Mouse (Mus musculus) limb, embryonic 10.5 days (tissue): ENCODE measurements around the gene Emilin3. TPM values are rescaled to one million over a fixed set of nuclear protein-coding genes. Genes with fewer than 3 reads are reported as not detected.

ENCODE experiments used
- DNase-seq: peaks from one replicate; pipeline ENCODE4 v3.0.0-alpha.2; 2017; ENCODE audit warnings: low spot score
- H3K27ac ChIP-seq: fragments of 300-500 bp; sonication (generic); 2 replicates; pipeline ENCODE4 v1.5.1; 2016; ENCODE audit warnings: mild to moderate bottlenecking
- H3K27me3 ChIP-seq: fragments of 300-500 bp; sonication (generic); 2 replicates; pipeline ENCODE4 v1.6.1; 2016; ENCODE audit warnings: low read depth, mild to moderate bottlenecking; ENCODE audit not compliant: poor library complexity, severe bottlenecking
- H3K36me3 ChIP-seq: fragments of 300-500 bp; sonication (generic); 2 replicates; pipeline ENCODE4 v1.6.1; 2016; ENCODE audit warnings: mild to moderate bottlenecking, moderate library complexity
- H3K4me1 ChIP-seq: fragments of 300-500 bp; sonication (generic); 2 replicates; pipeline ENCODE4 v1.6.1; 2016
- H3K4me3 ChIP-seq: fragments of 300-500 bp; sonication (generic); 2 replicates; pipeline ENCODE4 v1.5.1; 2016; ENCODE audit warnings: mild to moderate bottlenecking, moderate library complexity
- H3K9me3 ChIP-seq: fragments of 300-500 bp; sonication (generic); replicated peaks from 2 replicates; pipeline ENCODE4 v1.6.1; 2016; ENCODE audit warnings: mild to moderate bottlenecking
- WGBS: fragments of 180-500 bp; shearing (Covaris S2); methylation state at CpG from one replicate; pipeline ENCODE4 v1.1.7; 2016; 5-methylcytosine and 5-hydroxymethylcytosine counted together
- polyA plus RNA-seq: library from polyadenylated mRNA; unstranded; fragments of >200 nt; fragmentation: Nextera tagmentation; extraction: Ambion mirVana; gene quantifications from 2 replicates; pipeline ENCODE4 v1.2.1, GENCODE M21; 2016

Gene Emilin3
- polyA plus RNA-seq, 1 experiment from 2014 or later: 4.9 TPM

GRCm38 (mm10) chr2:160934451-160934850 is 22.3 kb upstream of the Emilin3 start:
- Histone ChIP-seq H3K9me3 (no peaks in the 10 kb centered on the region), H3K27ac (no peak overlapping the region), H3K4me1 (peaks cover 21% of the 10 kb centered on the region), H3K27me3 (no peaks in the 10 kb centered on the region), H3K4me3 (no peak overlapping the region), H3K36me3 (no peaks in the 10 kb centered on the region)
- 90% methylated on average over 4 of the region's 4 CpGs for WGBS
- DNase-seq: no peak

GRCm38 (mm10) chr2:160933890-160934289 is 21.8 kb upstream of the Emilin3 start:
- 59% methylated on average over 5 of the region's 5 CpGs for WGBS
- DNase-seq: no peak
- Histone ChIP-seq H3K27ac (no peak overlapping the region), H3K36me3 (no peaks in the 10 kb centered on the region), H3K27me3 (no peaks in the 10 kb centered on the region), H3K4me3 (no peak overlapping the region), H3K4me1 (peaks cover 26% of the 10 kb centered on the region), H3K9me3 (no peaks in the 10 kb centered on the region)

GRCm38 (mm10) chr2:160932981-160933380 is 20.9 kb upstream of the Emilin3 start:
- DNase-seq: no peak
- WGBS: 86% methylated on average over 3 of the region's 3 CpGs

GRCm38 (mm10) chr2:160932325-160932724 is 20.2 kb upstream of the Emilin3 start:
- Histone ChIP-seq H3K9me3 (no peaks in the 10 kb centered on the region), H3K36me3 (no peaks in the 10 kb centered on the region), H3K27ac (peak overlapping the region; percentile 70), H3K4me1 (peaks cover 26% of the 10 kb centered on the region), H3K27me3 (no peaks in the 10 kb centered on the region), H3K4me3 (no peak overlapping the region)
- WGBS: 50% methylated on average over 8 of the region's 8 CpGs
- DNase-seq: peak; percentile 48

More at GRCm38 (mm10) chr2:160932981-160933380, 20.9 kb upstream of the Emilin3 start:
- Histone ChIP-seq H3K27me3 (no peaks in the 10 kb centered on the region), H3K4me1 (peaks cover 26% of the 10 kb centered on the region), H3K9me3 (no peaks in the 10 kb centered on the region), H3K36me3 (no peaks in the 10 kb centered on the region), H3K27ac (peak overlapping the region; percentile 70), H3K4me3 (no peak overlapping the region)

GRCm38 (mm10) chr2:160931378-160931777 is 19.2 kb upstream of the Emilin3 start:
- peaks cover 26% of the 10 kb centered on the region for H3K4me1 ChIP-seq
- no peak overlapping the region for H3K4me3 ChIP-seq
- H3K36me3 ChIP-seq: no peaks in the 10 kb centered on the region
- H3K27me3 ChIP-seq: no peaks in the 10 kb centered on the region
- H3K9me3 ChIP-seq: no peaks in the 10 kb centered on the region
- DNase-seq: no peak
- peak overlapping the region; percentile 70; the same call in 1 of the 2 replicates for H3K27ac ChIP-seq
- 97% methylated on average over 5 of the region's 5 CpGs for WGBS

- H3K36me3 ChIP-seq: no peaks in the 10 kb centered on the region
- DNase-seq: no peak
- H3K27ac ChIP-seq: no peak overlapping the region
- no peaks in the 10 kb centered on the region for H3K9me3 ChIP-seq
- H3K4me1 ChIP-seq: peaks cover 22% of the 10 kb centered on the region
- WGBS: 84% methylated on average over 9 of the region's 9 CpGs
- H3K27me3 ChIP-seq: no peaks in the 10 kb centered on the region
- H3K4me3 ChIP-seq: no peak overlapping the region
Observed at GRCm38 (mm10) chr2:160925203-160925602, 13.1 kb upstream of the Emilin3 start.

- peaks cover 28% of the 10 kb centered on the region for H3K4me1 ChIP-seq
- no peaks in the 10 kb centered on the region for H3K9me3 ChIP-seq
- H3K27me3 ChIP-seq: peaks cover 1% of the 10 kb centered on the region; the same call in 1 of the 2 replicates
- WGBS: 50% methylated on average over 7 of the region's 7 CpGs
- DNase-seq: no peak
- H3K36me3 ChIP-seq: no peaks in the 10 kb centered on the region
- H3K27ac ChIP-seq: peak overlapping the region; percentile 25; the same call in 1 of the 2 replicates
- no peak overlapping the region for H3K4me3 ChIP-seq
Observed at GRCm38 (mm10) chr2:160921285-160921684, 9.2 kb upstream of the Emilin3 start.

- Histone ChIP-seq H3K4me1 (peaks cover 44% of the 10 kb centered on the region), H3K4me3 (no peak overlapping the region), H3K27me3 (peaks cover 19% of the 10 kb centered on the region; the same call in 1 of the 2 replicates), H3K36me3 (no peaks in the 10 kb centered on the region), H3K27ac (0 out of 2 replicates have a peak overlapping the region, but pooled peaks have one; percentile 42), H3K9me3 (no peaks in the 10 kb centered on the region)
- WGBS: 82% methylated on average over 2 of the region's 2 CpGs
- DNase-seq: no peak
Observed at GRCm38 (mm10) chr2:160918930-160919215, 6.7 kb upstream of the Emilin3 start.

- no peak for DNase-seq
- peaks cover 24% of the 10 kb centered on the region for H3K27me3 ChIP-seq
- no peaks in the 10 kb centered on the region for H3K9me3 ChIP-seq
- H3K4me3 ChIP-seq: no peak overlapping the region
- H3K4me1 ChIP-seq: peaks cover 44% of the 10 kb centered on the region
- 70% methylated on average over 8 of the region's 8 CpGs for WGBS
- H3K27ac ChIP-seq: 0 out of 2 replicates have a peak overlapping the region, but pooled peaks have one; percentile 42
- no peaks in the 10 kb centered on the region for H3K36me3 ChIP-seq
Observed at GRCm38 (mm10) chr2:160918154-160918929, 6.2 kb upstream of the Emilin3 start.

GRCm38 (mm10) chr2:160917313-160917712 is 5.2 kb upstream of the Emilin3 start:
- no peak overlapping the region for H3K27ac ChIP-seq
- no peak for DNase-seq
- 97% methylated on average over 3 of the region's 3 CpGs for WGBS
- H3K4me1 ChIP-seq: peaks cover 54% of the 10 kb centered on the region
- H3K36me3 ChIP-seq: no peaks in the 10 kb centered on the region
- H3K4me3 ChIP-seq: no peak overlapping the region
- H3K27me3 ChIP-seq: peaks cover 34% of the 10 kb centered on the region
- H3K9me3 ChIP-seq: no peaks in the 10 kb centered on the region

- Histone ChIP-seq H3K4me3 (no peak overlapping the region), H3K27ac (no peak overlapping the region), H3K36me3 (no peaks in the 10 kb centered on the region), H3K27me3 (peaks cover 40% of the 10 kb centered on the region), H3K9me3 (no peaks in the 10 kb centered on the region), H3K4me1 (peaks cover 58% of the 10 kb centered on the region)
- 86% methylated on average over 8 of the region's 8 CpGs for WGBS
- no peak for DNase-seq
Observed at GRCm38 (mm10) chr2:160916714-160917113, 4.6 kb upstream of the Emilin3 start.

GRCm38 (mm10) chr2:160915821-160916610 is 3.9 kb upstream of the Emilin3 start:
- 85% methylated on average over 13 of the region's 13 CpGs for WGBS
- Histone ChIP-seq H3K27me3 (peaks cover 47% of the 10 kb centered on the region), H3K27ac (peak overlapping the region; percentile 26; the same call in 1 of the 2 replicates)

GRCm38 (mm10) chr2:160914656-160915055 is 2.5 kb upstream of the Emilin3 start:
- Histone ChIP-seq H3K27me3 (peaks cover 61% of the 10 kb centered on the region), H3K36me3 (no peaks in the 10 kb centered on the region; the same call in 1 of the 2 replicates), H3K27ac (no peak overlapping the region), H3K9me3 (no peaks in the 10 kb centered on the region), H3K4me1 (peaks cover 44% of the 10 kb centered on the region), H3K4me3 (no peak overlapping the region)
- WGBS: 86% methylated on average over 9 of the region's 9 CpGs
- DNase-seq: no peak

More at GRCm38 (mm10) chr2:160915821-160916610, 3.9 kb upstream of the Emilin3 start:
- H3K36me3 ChIP-seq: no peaks in the 10 kb centered on the region
- H3K4me3 ChIP-seq: no peak overlapping the region
- H3K4me1 ChIP-seq: peaks cover 58% of the 10 kb centered on the region
- H3K9me3 ChIP-seq: no peaks in the 10 kb centered on the region
- DNase-seq: no peak
